Mouse (Mus musculus): ENCODE results near the gene Babam2.
"Not testable (repeated sequence)": the region's sequence is repeated elsewhere in the genome, so short reads cannot be mapped to it uniquely, and the experiment has no call there.

Gene Babam2

DNA sequence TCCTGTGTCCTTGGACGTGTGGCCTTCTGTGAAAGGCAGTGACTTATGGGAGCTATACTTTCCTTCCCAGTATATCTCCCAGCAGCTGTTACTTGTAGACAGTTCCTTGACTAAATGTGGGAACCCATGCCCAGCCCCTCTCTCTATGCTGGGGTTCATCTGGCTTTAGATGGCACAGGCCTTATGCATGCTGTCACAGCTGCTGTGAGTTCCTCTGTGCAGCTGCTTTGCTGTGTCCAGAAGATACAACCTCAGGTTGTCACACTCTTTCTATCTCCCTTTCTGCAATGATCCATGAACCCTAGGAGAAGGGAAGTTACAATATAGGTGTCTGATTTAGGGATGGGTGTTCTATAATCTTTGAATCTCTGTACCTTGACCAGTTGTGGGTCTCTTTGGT is 132.1 kb downstream of the Babam2 start:
- no peak for DNase-seq (ENCODE audit: low read depth)

DNA sequence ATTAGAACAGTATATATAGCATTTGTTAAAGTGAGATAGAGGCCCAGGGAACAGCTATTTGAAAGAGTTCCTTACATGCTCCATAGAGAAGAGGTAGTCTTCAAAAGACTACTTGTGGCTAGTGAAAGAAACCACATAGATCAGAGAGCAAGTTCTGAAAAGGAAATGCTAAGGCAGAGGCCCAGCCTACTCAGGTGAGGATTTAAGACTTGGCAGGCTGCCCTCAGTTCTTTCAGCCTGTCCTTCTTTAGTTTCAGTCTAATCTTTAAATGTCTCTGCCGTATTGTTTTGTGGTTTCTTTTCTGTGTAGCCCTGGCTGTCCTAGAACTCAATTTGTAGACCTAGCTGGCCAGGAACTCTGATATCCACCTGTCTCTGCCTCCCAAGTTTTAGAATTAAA is 134.1 kb downstream of the Babam2 start:
- DNase-seq (ENCODE audit: low read depth), result no peak

GRCm38 (mm10) chr5:31835691-31836090 is 138.2 kb downstream of the Babam2 start:
- DNase-seq (ENCODE audit: low read depth), result no peak

DNA sequence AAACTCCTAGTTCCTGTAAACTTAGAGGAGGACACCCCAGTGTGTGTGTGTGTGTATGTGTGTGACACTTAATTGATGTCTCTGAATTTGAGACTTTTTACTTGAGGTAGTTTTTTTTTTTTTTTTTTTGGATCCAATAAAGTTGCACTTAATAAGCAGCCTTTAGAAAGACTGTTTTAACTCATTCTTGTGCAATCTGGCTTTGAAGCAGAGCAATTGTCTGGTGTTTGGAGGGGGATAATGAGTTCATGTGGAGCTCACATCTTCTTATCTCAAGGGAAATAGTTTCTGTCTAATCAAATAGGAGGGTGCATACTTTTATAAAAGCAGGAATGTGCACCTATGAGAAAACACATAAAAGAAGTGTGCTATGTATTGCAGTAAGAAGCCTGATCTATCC is 142.5 kb downstream of the Babam2 start:
- no peak for DNase-seq (ENCODE audit: low read depth)

DNA sequence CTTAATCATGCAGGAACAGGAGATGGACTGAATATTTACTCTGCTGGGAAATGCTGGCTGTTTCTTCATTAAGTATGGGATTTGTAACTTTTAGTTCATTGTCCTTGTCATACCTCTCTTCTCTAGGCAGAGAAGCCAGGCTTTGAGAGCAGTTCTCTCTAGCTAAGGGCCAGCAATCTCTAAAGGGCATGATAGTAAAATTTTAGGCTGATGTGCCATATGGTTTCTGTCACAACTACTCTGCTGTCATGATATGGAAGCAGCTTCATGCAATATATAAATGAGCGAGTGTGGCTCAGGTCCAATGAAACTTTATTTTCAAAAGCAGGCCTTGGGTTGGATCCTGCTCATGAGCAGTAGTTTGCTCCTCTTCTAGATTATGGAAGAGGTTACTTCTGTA is 142.9 kb downstream of the Babam2 start:
- no peak for DNase-seq (ENCODE audit: low read depth)

DNA sequence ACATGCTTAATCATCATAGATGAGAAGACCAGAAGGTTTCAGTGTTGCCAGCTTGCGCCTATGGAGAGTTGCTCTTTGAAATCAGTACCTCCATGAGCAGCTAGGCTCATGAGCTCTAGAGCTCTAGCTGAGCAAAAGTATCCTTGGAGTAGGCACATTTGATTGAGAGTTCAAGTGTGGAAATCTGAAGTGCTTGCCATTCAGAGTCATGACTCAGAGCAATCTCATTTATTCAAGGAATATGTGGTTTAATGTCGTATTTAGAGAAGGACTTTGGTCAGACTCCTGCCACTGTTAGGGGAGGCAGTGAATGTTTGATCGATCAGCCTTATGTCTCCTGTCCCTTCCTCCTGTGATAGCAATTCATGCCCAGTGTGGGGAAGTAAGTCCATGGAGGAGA is 147.4 kb downstream of the Babam2 start:
- DNase-seq (ENCODE audit: low read depth), result no peak

DNA sequence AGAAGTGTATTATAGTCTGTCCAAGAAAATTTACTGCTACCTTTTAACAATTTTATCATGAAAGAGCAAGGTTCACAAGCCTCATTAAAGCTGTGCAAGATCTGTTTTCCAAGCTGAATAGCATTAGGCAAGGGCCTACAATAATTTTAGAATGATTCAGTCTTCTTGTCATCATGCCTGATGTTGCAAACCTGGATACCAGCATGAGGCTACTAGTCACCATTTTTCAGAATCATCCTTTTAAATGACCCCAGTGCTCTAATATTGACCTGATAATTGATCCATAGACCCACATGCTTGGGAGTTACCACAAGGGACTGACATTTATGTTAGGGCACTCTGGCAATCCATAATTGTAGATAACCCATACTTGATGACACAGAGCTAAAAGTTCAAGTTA is 149.5 kb downstream of the Babam2 start:
- DNase-seq (ENCODE audit: low read depth), result no peak

GRCm38 (mm10) chr5:31848995-31849394 is 151.5 kb downstream of the Babam2 start:
- no peak for DNase-seq (ENCODE audit: low read depth)

DNA sequence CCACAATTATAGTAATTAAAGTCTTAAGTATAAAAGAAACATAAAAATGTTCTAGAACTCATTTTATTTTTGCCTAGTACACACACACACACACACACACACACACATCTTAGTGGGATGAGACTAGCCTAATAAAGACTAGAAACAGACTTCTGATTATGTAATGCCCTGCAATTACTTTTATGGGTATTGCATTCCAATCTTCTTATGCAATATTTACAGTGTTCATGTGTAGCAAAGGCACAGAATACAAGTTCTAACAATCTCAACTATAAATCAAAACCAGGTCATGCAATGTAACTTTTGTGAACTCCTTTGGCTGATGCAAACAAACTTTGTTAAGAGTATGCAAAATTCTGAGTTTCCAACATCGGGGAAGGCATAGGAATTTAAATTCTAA is 155.3 kb downstream of the Babam2 start:
- DNase-seq (ENCODE audit: low read depth), result no peak

DNA sequence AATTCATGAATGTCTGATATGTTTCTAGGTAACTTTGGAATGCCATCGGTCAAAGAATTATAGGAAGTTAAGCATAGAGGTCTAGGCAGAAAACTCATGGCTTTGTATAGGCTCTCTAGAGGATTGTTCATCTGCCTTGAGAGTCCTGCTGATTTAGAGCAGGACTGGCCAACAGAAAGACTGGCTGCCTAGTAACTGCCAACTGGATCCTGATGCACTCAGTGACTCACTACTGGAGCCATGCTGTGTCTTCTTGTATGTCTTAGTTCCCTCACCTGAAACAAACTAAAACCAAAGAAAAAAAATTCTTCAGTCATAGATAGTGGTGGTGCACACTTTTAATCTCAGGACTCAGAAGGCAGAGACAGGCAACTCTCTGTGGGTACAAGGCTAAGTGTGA is 156.3 kb downstream of the Babam2 start:
- DNase-seq (ENCODE audit: low read depth), result no peak

- not testable (repeated sequence) for DNase-seq (ENCODE audit: low read depth)
Observed at GRCm38 (mm10) chr5:31858877-31859276, 161.4 kb downstream of the Babam2 start.

- DNase-seq (ENCODE audit: low read depth), result no peak
Observed at GRCm38 (mm10) chr5:31860426-31860825, 162.9 kb downstream of the Babam2 start.

GRCm38 (mm10) chr5:31860831-31861624 is 163.5 kb downstream of the Babam2 start:
- no peak for DNase-seq (ENCODE audit: low read depth)

- no peak for DNase-seq (ENCODE audit: low read depth)
Observed at GRCm38 (mm10) chr5:31862753-31863468, 165.4 kb downstream of the Babam2 start.

- DNase-seq (ENCODE audit: low read depth), result no peak
Observed at GRCm38 (mm10) chr5:31864095-31864494, 166.6 kb downstream of the Babam2 start.

GRCm38 (mm10) chr5:31866071-31866470 is 168.6 kb downstream of the Babam2 start:
- no peak for DNase-seq (ENCODE audit: low read depth)

- DNase-seq (ENCODE audit: low read depth), result no peak
Observed at GRCm38 (mm10) chr5:31870856-31871520, 173.5 kb downstream of the Babam2 start.

DNA sequence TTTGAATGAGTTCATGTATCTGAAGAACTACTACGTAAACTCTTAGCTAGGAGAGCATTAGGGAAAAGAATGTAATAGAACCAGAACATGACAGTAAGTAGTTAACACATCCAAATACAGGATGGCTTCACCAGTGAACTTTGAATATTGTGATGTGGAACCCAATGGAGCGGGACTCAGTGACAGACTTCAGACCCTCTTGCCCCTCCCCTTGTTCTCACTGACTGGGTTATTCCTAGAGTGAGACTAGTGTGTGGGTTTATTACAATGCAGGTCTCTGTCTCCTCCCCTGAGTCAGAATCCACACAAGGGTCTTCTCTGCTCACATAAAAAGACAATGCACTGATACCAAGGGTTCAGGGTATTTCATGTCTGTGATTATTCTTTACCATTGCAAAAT is 175.8 kb downstream of the Babam2 start:
- DNase-seq (ENCODE audit: low read depth), result no peak

GRCm38 (mm10) chr5:31874543-31874942 is 177.1 kb downstream of the Babam2 start:
- no peak for DNase-seq (ENCODE audit: low read depth)

- no peak for DNase-seq (ENCODE audit: low read depth)
Observed at GRCm38 (mm10) chr5:31875443-31875842, 178.0 kb downstream of the Babam2 start.

- DNase-seq (ENCODE audit: low read depth), result no peak
Observed at GRCm38 (mm10) chr5:31876216-31876974, 178.9 kb downstream of the Babam2 start.

GRCm38 (mm10) chr5:31880457-31880856 is 183.0 kb downstream of the Babam2 start:
- no peak for DNase-seq (ENCODE audit: low read depth)
